In the genomic region with DNA sequence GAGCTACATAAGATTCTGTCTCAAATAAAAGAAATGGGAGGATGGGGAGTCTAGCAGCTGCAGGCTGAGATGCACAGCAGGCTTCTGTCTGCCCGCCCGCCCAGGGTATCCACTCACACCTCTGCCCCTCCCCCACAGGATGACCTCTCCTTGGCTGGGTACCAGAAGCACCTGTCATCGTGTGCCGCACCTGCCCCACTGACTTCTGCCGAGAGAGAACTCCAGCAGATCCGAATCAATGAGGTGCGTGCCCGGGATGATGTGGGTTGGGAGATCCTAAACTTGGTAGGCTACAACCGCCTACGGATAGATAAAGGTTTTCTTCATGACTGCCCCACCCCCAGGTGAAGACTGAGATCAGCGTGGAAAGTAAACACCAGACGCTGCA, we compare ENCODE assay signal across 14 mouse cellular contexts. TPM values are rescaled to one million over a fixed set of nuclear protein-coding genes. Genes with fewer than 3 reads are reported as not detected.
DNase-seq lines count a peak whose midpoint lies in the region; ATAC-seq and TF ChIP-seq lines count a peak whose summit lies in the region.
"Had no signal": no experiment of that assay in that cellular context is flagged by ENCODE, and none has a peak within 500 bp of the region (broad histone marks: within the 10 kb centered on the region; RNA-seq: fewer than 3 reads in every experiment).

No protein-coding gene starts in this region.

- TF ChIP-seq POLR2A in kidney, adult 2 months (IDR thresholded peaks at IDR 0.05; ENCODE audit: low read depth, low read length) = no peak
- TF ChIP-seq POLR2A in lung, adult 2 months (IDR thresholded peaks at IDR 0.05; ENCODE audit: borderline replicate concordance, extremely low read depth, low read depth, low read length) = no peak

- WGBS in forebrain, embryonic 13.5 days = 86% methylated on average over 12 of the region's 12 CpGs
- WGBS in forebrain, embryonic 10.5 days = 90% methylated on average over 12 of the region's 12 CpGs
- 84% methylated on average over 12 of the region's 12 CpGs for WGBS in kidney, postnatal 0 days
- WGBS in kidney, adult 2 months = 84% methylated on average over 12 of the region's 12 CpGs
- WGBS in embryonic facial prominence, embryonic 13.5 days = 86% methylated on average over 12 of the region's 12 CpGs
- WGBS in lung, adult 2 months = 75% methylated on average over 12 of the region's 12 CpGs

- H3K4me1 ChIP-seq in forebrain, embryonic 13.5 days = peaks cover 18% of the 10 kb centered on the region
- peaks cover 22% of the 10 kb centered on the region for H3K4me1 ChIP-seq in forebrain, embryonic 10.5 days
- H3K4me1 ChIP-seq in kidney, postnatal 0 days (replicated peaks; ENCODE audit: insufficient read depth, low read length) = peaks cover 5% of the 10 kb centered on the region; the same call in 1 of the 2 replicates
- 0 out of 2 replicates have a peak, but pooled peaks cover 5% of the 10 kb centered on the region for H3K4me1 ChIP-seq in kidney, adult 2 months (ENCODE audit: control insufficient read depth, insufficient read depth, low read length)
- peaks cover 65% of the 10 kb centered on the region for H3K4me1 ChIP-seq in E14TG2a.4 (replicated peaks; ENCODE audit: low read depth, low read length)
- H3K4me1 ChIP-seq in embryonic facial prominence, embryonic 13.5 days = peaks cover 13% of the 10 kb centered on the region
- H3K4me1 ChIP-seq in lung, adult 2 months (ENCODE audit: control insufficient read depth, insufficient read depth, low read length) = peaks cover 12% of the 10 kb centered on the region

- peak overlapping the region; percentile 61; the same call in 1 of the 2 replicates for H3K4me2 ChIP-seq in forebrain, embryonic 13.5 days
- no peak overlapping the region for H3K4me2 ChIP-seq in kidney, postnatal 0 days (ENCODE audit: low read length)
- H3K4me2 ChIP-seq in embryonic facial prominence, embryonic 13.5 days = 0 out of 2 replicates have a peak overlapping the region, but pooled peaks have one; percentile 59

- H3K9ac ChIP-seq in forebrain, embryonic 13.5 days = no peak overlapping the region
- no peak overlapping the region for H3K9ac ChIP-seq in kidney, postnatal 0 days (ENCODE audit: low read depth, low read length)
- H3K9ac ChIP-seq in embryonic facial prominence, embryonic 13.5 days = peak overlapping the region; percentile 70; the same call in 1 of the 2 replicates
- H3K9ac ChIP-seq: lung, embryonic 15.5 days had no signal

- H3K36me3 ChIP-seq in forebrain, embryonic 13.5 days (ENCODE audit: poor library complexity, severe bottlenecking) = peaks cover 41% of the 10 kb centered on the region
- H3K36me3 ChIP-seq in forebrain, embryonic 10.5 days (replicated peaks) = peaks cover 46% of the 10 kb centered on the region
- H3K36me3 ChIP-seq in kidney, postnatal 0 days (ENCODE audit: insufficient read depth, low read length) = peaks cover 23% of the 10 kb centered on the region
- H3K36me3 ChIP-seq in kidney, adult 2 months (ENCODE audit: control insufficient read depth, insufficient read depth, low read length) = peaks cover 2% of the 10 kb centered on the region; the same call in 1 of the 2 replicates
- H3K36me3 ChIP-seq in E14TG2a.4 (ENCODE audit: insufficient read depth, low read length) = peaks cover 71% of the 10 kb centered on the region
- peaks cover 50% of the 10 kb centered on the region for H3K36me3 ChIP-seq in embryonic facial prominence, embryonic 13.5 days

- ATAC-seq in forebrain, embryonic 13.5 days = no peak
- ATAC-seq in kidney, postnatal 0 days (replicated peaks; ENCODE audit: low FRiP score, low read depth) = peak; percentile 5; the same call in 1 of the 2 replicates
- ATAC-seq in embryonic facial prominence, embryonic 13.5 days (ENCODE audit: insufficient number of reproducible peaks, insufficient read depth, low FRiP score, low TSS enrichment, low read depth) = no peak

- no peak overlapping the region for H3K27ac ChIP-seq in forebrain, embryonic 13.5 days
- no peak overlapping the region for H3K27ac ChIP-seq in forebrain, embryonic 10.5 days
- H3K27ac ChIP-seq in kidney, postnatal 0 days = no peak overlapping the region
- H3K27ac ChIP-seq in kidney, adult 2 months (ENCODE audit: insufficient read depth, low read depth, low read length) = no peak overlapping the region
- no peak overlapping the region for H3K27ac ChIP-seq in embryonic facial prominence, embryonic 13.5 days
- H3K27ac ChIP-seq: heart, embryonic 10.5 days; lung, embryonic 15.5 days had no signal

- no peaks in the 10 kb centered on the region for H3K27me3 ChIP-seq in forebrain, embryonic 13.5 days
- no peaks in the 10 kb centered on the region for H3K27me3 ChIP-seq in forebrain, embryonic 10.5 days (ENCODE audit: poor library complexity, severe bottlenecking)
- no peaks in the 10 kb centered on the region for H3K27me3 ChIP-seq in kidney, postnatal 0 days (ENCODE audit: insufficient read depth, low read length)
- no peaks in the 10 kb centered on the region for H3K27me3 ChIP-seq in kidney, adult 2 months (replicated peaks; ENCODE audit: control insufficient read depth, insufficient read depth, low read length)
- H3K27me3 ChIP-seq in E14TG2a.4 (ENCODE audit: insufficient read depth, low read length) = no peaks in the 10 kb centered on the region
- H3K27me3 ChIP-seq in embryonic facial prominence, embryonic 13.5 days = no peaks in the 10 kb centered on the region
- H3K27me3 ChIP-seq: lung, embryonic 15.5 days had no signal

- TF ChIP-seq CTCF in kidney, postnatal 0 days (IDR thresholded peaks at IDR 0.05; ENCODE audit: low read depth) = no peak
- no peak for TF ChIP-seq CTCF in kidney, adult 2 months (conservative IDR thresholded peaks at IDR 0.05; ENCODE audit: insufficient read depth, insufficient read length, low read depth, low read length)
- TF ChIP-seq CTCF in E14TG2a.4 (conservative IDR thresholded peaks at IDR 0.05; ENCODE audit: low read length) = no peak
- no peak for TF ChIP-seq CTCF in lung, adult 2 months (IDR thresholded peaks at IDR 0.05; ENCODE audit: insufficient read depth, low read length)

- H3K4me3 ChIP-seq in forebrain, embryonic 13.5 days = no peak overlapping the region
- no peak overlapping the region for H3K4me3 ChIP-seq in forebrain, embryonic 10.5 days
- H3K4me3 ChIP-seq in kidney, postnatal 0 days (replicated peaks; ENCODE audit: low read depth, low read length) = no peak overlapping the region
- no peak overlapping the region for H3K4me3 ChIP-seq in kidney, adult 2 months (ENCODE audit: insufficient read depth, low read depth, low read length)
- peak overlapping the region; percentile 85 for H3K4me3 ChIP-seq in E14TG2a.4 (replicated peaks; ENCODE audit: low read length)
- H3K4me3 ChIP-seq in embryonic facial prominence, embryonic 13.5 days = no peak overlapping the region
- H3K4me3 ChIP-seq in lung, adult 2 months (replicated peaks; ENCODE audit: extremely low read depth, low read depth, low read length) = no peak overlapping the region

- DNase-seq in forebrain, embryonic 10.5 days (ENCODE audit: extremely low spot score, low spot score) = no peak
- DNase-seq in kidney, postnatal 0 days (ENCODE audit: low spot score) = no peak
- DNase-seq in kidney, adult 2 months = no peak
- DNase-seq in layer of hippocampus, adult 8-10 months (ENCODE audit: low spot score in 2 of 2) = no peak
- no peak for DNase-seq in lung, adult 2 months

- H3K9me3 ChIP-seq in forebrain, embryonic 13.5 days (replicated peaks) = no peaks in the 10 kb centered on the region
- no peaks in the 10 kb centered on the region for H3K9me3 ChIP-seq in forebrain, embryonic 10.5 days
- no peaks in the 10 kb centered on the region for H3K9me3 ChIP-seq in kidney, postnatal 0 days (replicated peaks; ENCODE audit: low read length)
- no peaks in the 10 kb centered on the region for H3K9me3 ChIP-seq in E14TG2a.4 (ENCODE audit: low read length)
- H3K9me3 ChIP-seq in embryonic facial prominence, embryonic 13.5 days = no peaks in the 10 kb centered on the region
- H3K9me3 ChIP-seq: G1E; heart, embryonic 10.5 days; lung, embryonic 15.5 days had no signal

RNA-seq across cellular contexts. Expression of gene Twf2, which starts 9.7 kb away (rescaled TPM):
- 48.0 and 51.7 TPM in 2 replicates for polyA plus RNA-seq in forebrain, embryonic 13.5 days (2015; fragmentation: Nextera tagmentation; extraction: Ambion mirVana)
- polyA plus RNA-seq in forebrain, embryonic 10.5 days (2016; fragmentation: Nextera tagmentation; extraction: Ambion mirVana) = 70.9 and 71.8 TPM in 2 replicates
- 44.0 and 51.1 TPM in 2 replicates for polyA plus RNA-seq in kidney, postnatal 0 days (2015; fragmentation: Nextera tagmentation; extraction: Ambion mirVana)
- 24.4 and 29.7 TPM in 2 replicates for polyA plus RNA-seq in kidney, adult 2 months (2012; rRNA removed)
- polyA plus RNA-seq in embryonic facial prominence, embryonic 13.5 days (2015; fragmentation: Nextera tagmentation; extraction: Ambion mirVana) = 60.5 and 65.9 TPM in 2 replicates
- total RNA-seq in layer of hippocampus, adult 8-10 months (2022) = 10 to 100 TPM; 53.5 to 61.3 (median 56.8) TPM
- 60.9 and 69.0 TPM in 2 replicates for polyA plus RNA-seq in lung, adult 2 months (2012; rRNA removed)

RNA-seq across cellular contexts. Expression of gene Tlr9, which starts 9.8 kb away (rescaled TPM):
- polyA plus RNA-seq in forebrain, embryonic 13.5 days (2015; fragmentation: Nextera tagmentation; extraction: Ambion mirVana) = not detected in 2 replicates
- polyA plus RNA-seq in forebrain, embryonic 10.5 days (2016; fragmentation: Nextera tagmentation; extraction: Ambion mirVana) = 0.04 TPM in 1 of 2 replicates, not detected in the other
- polyA plus RNA-seq in kidney, postnatal 0 days (2015; fragmentation: Nextera tagmentation; extraction: Ambion mirVana) = 0.06 and 0.07 TPM in 2 replicates
- polyA plus RNA-seq in kidney, adult 2 months (2012; rRNA removed) = 2.0 and 4.2 TPM in 2 replicates
- not detected in 2 replicates for polyA plus RNA-seq in embryonic facial prominence, embryonic 13.5 days (2015; fragmentation: Nextera tagmentation; extraction: Ambion mirVana)
- total RNA-seq in layer of hippocampus, adult 8-10 months (2022) = 1 to 10 TPM in 3 of 4 experiments, under 1 TPM in 1; 0.94 to 3.2 (median 2.1) TPM
- 6.0 and 6.4 TPM in 2 replicates for polyA plus RNA-seq in lung, adult 2 months (2012; rRNA removed)
- polyA plus RNA-seq: embryonic facial prominence, embryonic 11.5 days; G1E; heart, embryonic 10.5 days; liver, embryonic 11.5 days; lung, embryonic 15.5 days; midbrain, embryonic 16.5 days had no signal

RNA-seq across cellular contexts. Expression of gene Ppm1m, which starts 13.0 kb away (rescaled TPM):
- 19.5 and 20.1 TPM in 2 replicates for polyA plus RNA-seq in forebrain, embryonic 13.5 days (2015; fragmentation: Nextera tagmentation; extraction: Ambion mirVana)
- polyA plus RNA-seq in forebrain, embryonic 10.5 days (2016; fragmentation: Nextera tagmentation; extraction: Ambion mirVana) = 42.0 and 50.7 TPM in 2 replicates
- 33.2 and 35.5 TPM in 2 replicates for polyA plus RNA-seq in kidney, postnatal 0 days (2015; fragmentation: Nextera tagmentation; extraction: Ambion mirVana)
- polyA plus RNA-seq in kidney, adult 2 months (2012; rRNA removed) = 28.5 and 32.6 TPM in 2 replicates
- 49.3 and 49.5 TPM in 2 replicates for polyA plus RNA-seq in embryonic facial prominence, embryonic 13.5 days (2015; fragmentation: Nextera tagmentation; extraction: Ambion mirVana)
- 10 to 100 TPM; 21.7 to 27.4 (median 23.0) TPM for total RNA-seq in layer of hippocampus, adult 8-10 months (2022)
- polyA plus RNA-seq in lung, adult 2 months (2012; rRNA removed) = 60.7 and 67.3 TPM in 2 replicates

RNA-seq across cellular contexts. Expression of gene Alas1, which starts 35.9 kb away (rescaled TPM):
- polyA plus RNA-seq in forebrain, embryonic 13.5 days (2015; fragmentation: Nextera tagmentation; extraction: Ambion mirVana) = 86.8 and 87.7 TPM in 2 replicates
- 74.2 and 75.2 TPM in 2 replicates for polyA plus RNA-seq in forebrain, embryonic 10.5 days (2016; fragmentation: Nextera tagmentation; extraction: Ambion mirVana)
- polyA plus RNA-seq in kidney, postnatal 0 days (2015; fragmentation: Nextera tagmentation; extraction: Ambion mirVana) = 142 and 152 TPM in 2 replicates
- 315 and 343 TPM in 2 replicates for polyA plus RNA-seq in kidney, adult 2 months (2012; rRNA removed)
- polyA plus RNA-seq in embryonic facial prominence, embryonic 13.5 days (2015; fragmentation: Nextera tagmentation; extraction: Ambion mirVana) = 97.7 and 108 TPM in 2 replicates
- 100 to 1,000 TPM; 146 to 162 (median 156) TPM for total RNA-seq in layer of hippocampus, adult 8-10 months (2022)
- 443 and 458 TPM in 2 replicates for polyA plus RNA-seq in lung, adult 2 months (2012; rRNA removed)

RNA-seq across cellular contexts. Expression of gene Wdr82, which starts 41.9 kb away (rescaled TPM):
- 33.8 and 40.1 TPM in 2 replicates for polyA plus RNA-seq in forebrain, embryonic 13.5 days (2015; fragmentation: Nextera tagmentation; extraction: Ambion mirVana)
- 28.3 and 30.2 TPM in 2 replicates for polyA plus RNA-seq in forebrain, embryonic 10.5 days (2016; fragmentation: Nextera tagmentation; extraction: Ambion mirVana)
- polyA plus RNA-seq in kidney, postnatal 0 days (2015; fragmentation: Nextera tagmentation; extraction: Ambion mirVana) = 16.9 and 18.5 TPM in 2 replicates
- 37.6 and 38.9 TPM in 2 replicates for polyA plus RNA-seq in kidney, adult 2 months (2012; rRNA removed)
- 28.4 and 30.3 TPM in 2 replicates for polyA plus RNA-seq in embryonic facial prominence, embryonic 13.5 days (2015; fragmentation: Nextera tagmentation; extraction: Ambion mirVana)
- total RNA-seq in layer of hippocampus, adult 8-10 months (2022) = 100 to 1,000 TPM; 109 to 145 (median 125) TPM
- polyA plus RNA-seq in lung, adult 2 months (2012; rRNA removed) = 47.3 and 49.1 TPM in 2 replicates
